Mouse (Mus musculus): ENCODE results near the gene Uba6. TPM values are rescaled to one million over a fixed set of nuclear protein-coding genes. Genes with fewer than 3 reads are reported as not detected.

Gene Uba6
- polyA plus RNA-seq, 1 experiment, result 3.9 TPM

DNA sequence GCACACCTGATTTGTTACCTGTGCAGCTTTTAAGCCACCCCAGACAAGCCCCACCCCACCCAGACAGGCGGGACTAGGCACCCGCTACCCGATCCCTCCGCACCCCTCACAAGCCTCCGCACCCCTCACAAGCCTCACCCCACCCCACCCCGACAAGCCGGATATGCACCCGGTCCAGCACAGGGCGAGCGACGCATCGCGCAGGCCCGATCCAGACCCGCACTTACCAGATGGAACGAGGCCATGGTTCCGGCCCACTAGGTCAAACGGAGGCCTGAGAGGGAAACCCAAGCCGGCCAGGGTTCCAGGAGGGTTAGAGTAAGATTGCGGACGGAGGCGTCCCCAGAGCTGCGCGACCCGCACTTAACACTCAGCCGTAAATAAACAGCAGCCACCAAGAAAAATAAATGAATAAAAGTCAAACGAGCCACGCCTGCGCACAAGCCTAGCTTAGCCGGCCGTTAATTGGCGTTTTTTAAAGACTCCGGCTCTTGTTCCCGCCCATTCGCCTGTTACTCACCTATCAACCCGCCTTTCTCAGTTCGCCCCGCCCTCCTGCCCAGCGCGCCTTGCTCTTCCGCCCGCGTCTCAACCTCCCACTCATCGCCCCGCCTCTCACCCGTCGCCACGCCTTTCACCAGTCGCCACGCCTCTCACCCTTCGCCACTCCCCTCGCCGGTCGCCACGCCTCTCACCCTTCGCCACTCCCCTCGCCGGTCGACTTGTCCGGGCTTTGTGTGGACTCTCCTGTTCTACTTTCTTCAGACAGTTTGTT, 107.3 kb downstream of the Uba6 start, which contains the start of gene Cenpc1:
Gene Cenpc1 (minus strand): TSS at position 483 of the 775 bp plus-strand sequence.
- H3K4me1 ChIP-seq (ENCODE audit: control insufficient read depth, insufficient read depth, low read length), result peaks cover 6% of the 10 kb centered on the region
- H3K27ac ChIP-seq (ENCODE audit: control insufficient read depth, insufficient read depth, low read depth, low read length), result peak within 1 kb of the TSS; percentile 98
- no peak for TF ChIP-seq CTCF (IDR thresholded peaks at IDR 0.05; ENCODE audit: control insufficient read depth, insufficient read depth, insufficient replicate concordance, low read depth, low read length)
- peak; percentile 58 for TF ChIP-seq POLR2A (IDR thresholded peaks at IDR 0.05; ENCODE audit: control insufficient read depth, low read depth, low read length)
- no peaks in the 10 kb centered on the region for H3K36me3 ChIP-seq (ENCODE audit: control insufficient read depth, insufficient read depth, low read length)
- H3K4me3 ChIP-seq (ENCODE audit: control insufficient read depth, low read depth, low read length), result peak within 1 kb of the TSS; percentile 99
- H3K27me3 ChIP-seq (ENCODE audit: control insufficient read depth, insufficient read depth, low read length), result no peaks in the 10 kb centered on the region

DNA sequence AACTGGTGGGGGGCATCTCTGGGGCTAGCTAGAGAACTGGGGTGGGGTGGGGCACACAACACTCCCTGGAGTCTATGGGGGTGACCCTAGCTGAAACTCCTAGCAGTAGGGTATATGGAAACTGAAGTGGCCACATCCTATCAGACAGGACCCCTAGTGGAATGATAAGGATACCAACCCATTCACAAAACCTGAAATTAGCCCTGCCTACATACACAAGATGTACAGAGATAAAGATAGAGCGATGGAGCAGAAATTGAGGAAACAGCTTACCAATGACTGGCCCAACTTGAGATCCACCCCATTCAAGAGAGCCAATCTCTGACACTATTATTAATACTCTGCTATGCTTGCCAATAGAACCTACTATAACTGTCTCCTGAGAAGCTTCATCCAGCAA, 109.1 kb downstream of the Uba6 start:
- TF ChIP-seq POLR2A (IDR thresholded peaks at IDR 0.05; ENCODE audit: control insufficient read depth, low read depth, low read length) (no peak), CTCF (IDR thresholded peaks at IDR 0.05; ENCODE audit: control insufficient read depth, insufficient read depth, insufficient replicate concordance, low read depth, low read length) (no peak)
- no peaks in the 10 kb centered on the region; the same call in 1 of the 2 replicates for H3K36me3 ChIP-seq (ENCODE audit: control insufficient read depth, insufficient read depth, low read length)
- peaks cover 6% of the 10 kb centered on the region for H3K4me1 ChIP-seq (ENCODE audit: control insufficient read depth, insufficient read depth, low read length)
- no peaks in the 10 kb centered on the region for H3K27me3 ChIP-seq (ENCODE audit: control insufficient read depth, insufficient read depth, low read length)
- no peak overlapping the region for H3K27ac ChIP-seq (ENCODE audit: control insufficient read depth, insufficient read depth, low read depth, low read length)
- no peak overlapping the region for H3K4me3 ChIP-seq (ENCODE audit: control insufficient read depth, low read depth, low read length)

Other genes with a start within 250 kb of the Uba6 start
- gene Cenpc1, start 107.2 kb downstream of the Uba6 start, polyA plus RNA-seq (2012; rRNA removed), result 6.1 and 6.8 TPM in 2 replicates
- gene Stap1, start 101.1 kb downstream of the Uba6 start, polyA plus RNA-seq (2012; rRNA removed), result 0.27 and 0.34 TPM in 2 replicates
- 0.07 and 0.12 TPM in 2 replicates for gene Gnrhr, start 25.1 kb upstream of the Uba6 start, polyA plus RNA-seq (2012; rRNA removed)
- gene Tmprss11c, start 116.5 kb upstream of the Uba6 start, polyA plus RNA-seq (2012; rRNA removed), result not detected in 2 replicates
- gene Tmprss11d, start 200.6 kb upstream of the Uba6 start, polyA plus RNA-seq (2012; rRNA removed), result 0.40 and 0.43 TPM in 2 replicates